Mouse (Mus musculus) kidney, embryonic 16.5 days (tissue): ENCODE measurements around the gene C5ar1. TPM values are rescaled to one million over a fixed set of nuclear protein-coding genes. Genes with fewer than 3 reads are reported as not detected.
A peak's percentile ranks its signal among the peaks of the same experiment; 100 is the strongest.
"Not testable (repeated sequence)": the region's sequence is repeated elsewhere in the genome, so short reads cannot be mapped to it uniquely, and the experiment has no call there.

Experiments used
- ATAC-seq: fragments of 200-750 bp; cut with Nextera tagmentation; 2 replicates; pipeline ENCODE4 v1.8.0; 2017; ENCODE audit warnings: moderate TSS enrichment; ENCODE audit not compliant: low FRiP score, low TSS enrichment
- H3K27ac ChIP-seq: fragments of 300-500 bp; sonication (generic); 2 replicates; pipeline ENCODE4 v1.5.1; 2014; ENCODE audit warnings: low read length
- H3K27me3 ChIP-seq: fragments of 300-500 bp; sonication (generic); 2 replicates; pipeline ENCODE4 v1.6.1; 2014; ENCODE audit warnings: low read length, control low read depth, mixed read lengths; ENCODE audit not compliant: insufficient read depth
- H3K36me3 ChIP-seq: fragments of 300-500 bp; sonication (generic); 2 replicates; pipeline ENCODE4 v1.6.1; 2014; ENCODE audit warnings: low read length, control low read depth, mixed read lengths; ENCODE audit not compliant: insufficient read depth
- H3K4me1 ChIP-seq: fragments of 300-500 bp; sonication (generic); 2 replicates; pipeline ENCODE4 v1.6.1; 2014; ENCODE audit warnings: low read length, control low read depth, mixed read lengths; ENCODE audit not compliant: insufficient read depth
- H3K4me2 ChIP-seq: fragments of 300-500 bp; sonication (generic); replicated peaks from 2 replicates; pipeline ENCODE4 v1.6.1; 2014; ENCODE audit warnings: low read depth, low read length
- H3K4me3 ChIP-seq: fragments of 300-500 bp; sonication (generic); 2 replicates; pipeline ENCODE4 v1.5.1; 2014; ENCODE audit warnings: mild to moderate bottlenecking, low read length
- H3K9ac ChIP-seq: fragments of 300-500 bp; sonication (generic); replicated peaks from 2 replicates; pipeline ENCODE4 v1.6.1; 2014; ENCODE audit warnings: low read length
- H3K9me3 ChIP-seq: fragments of 300-500 bp; sonication (generic); 2 replicates; pipeline ENCODE4 v1.6.1; 2016; ENCODE audit warnings: low read length, control low read depth
- WGBS: fragments of 180-500 bp; shearing (Covaris S2); extraction: QIAGEN DNeasy Blood & Tissue Kit; methylation state at CpG from one replicate; pipeline ENCODE4 v1.1.7; 2014; 5-methylcytosine and 5-hydroxymethylcytosine counted together
- polyA plus RNA-seq: library from polyadenylated mRNA; unstranded; fragments of >200 nt; fragmentation: Nextera tagmentation; extraction: Ambion mirVana; gene quantifications from 2 replicates; pipeline ENCODE4 v1.2.1, GENCODE M21; 2015

The C5ar1 gene
- polyA plus RNA-seq, 1 experiment from 2014 or later = 2.7 TPM

DNA sequence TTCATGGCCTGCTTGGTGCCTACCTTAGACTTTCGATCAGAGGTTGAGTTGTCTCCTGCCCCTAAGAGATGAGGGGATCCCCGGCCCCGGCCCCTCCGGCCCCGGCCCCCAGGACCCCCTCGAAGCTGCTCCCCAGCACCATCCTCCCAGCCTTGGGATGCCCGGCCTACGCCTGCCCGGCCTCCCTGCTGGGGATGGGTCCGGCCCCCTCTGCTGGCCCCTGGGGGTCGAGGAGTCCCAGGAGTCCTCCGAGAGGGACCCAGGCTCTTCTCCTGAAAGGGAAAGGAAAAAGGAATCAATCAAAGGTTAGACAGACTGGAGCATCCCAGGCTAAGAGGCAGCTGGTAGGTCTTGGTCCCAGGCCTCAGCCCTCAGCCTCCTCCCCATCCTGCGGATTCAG lies 23.0 kb upstream of the C5ar1 start:
- H3K27me3 ChIP-seq = no peaks in the 10 kb centered on the region
- H3K9ac ChIP-seq = no peak overlapping the region
- no peak overlapping the region for H3K27ac ChIP-seq
- peaks cover 11% of the 10 kb centered on the region; the same call in 1 of the 2 replicates for H3K4me1 ChIP-seq
- ATAC-seq = no peak
- peaks cover 47% of the 10 kb centered on the region for H3K36me3 ChIP-seq
- WGBS = 92% methylated on average over 13 of the region's 13 CpGs
- no peak overlapping the region for H3K4me2 ChIP-seq
- H3K4me3 ChIP-seq = no peak overlapping the region
- H3K9me3 ChIP-seq = no peaks in the 10 kb centered on the region

DNA sequence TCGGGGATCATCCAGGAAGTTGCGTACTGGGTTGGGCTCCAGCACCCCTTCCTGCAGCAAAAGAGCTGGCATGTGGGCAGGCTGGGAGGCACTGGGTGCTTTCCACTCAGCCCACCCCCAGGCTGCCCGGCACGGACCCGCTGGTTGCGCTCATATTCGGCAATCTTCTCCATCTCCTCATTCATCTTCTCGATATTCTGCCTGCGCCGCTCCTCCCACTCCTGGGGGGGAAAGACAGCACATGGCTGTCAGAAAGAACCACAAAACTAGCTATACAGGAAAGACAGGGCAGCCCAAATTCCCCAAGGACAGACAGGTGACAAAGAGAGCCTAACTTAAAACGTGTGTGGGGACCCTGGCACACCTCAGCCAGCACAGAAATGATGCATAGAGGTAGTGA lies 21.4 kb upstream of the C5ar1 start:
- peaks cover 11% of the 10 kb centered on the region; the same call in 1 of the 2 replicates for H3K4me1 ChIP-seq
- no peak overlapping the region for H3K4me2 ChIP-seq
- H3K27me3 ChIP-seq = no peaks in the 10 kb centered on the region
- ATAC-seq = no peak
- H3K9ac ChIP-seq = no peak overlapping the region
- no peak overlapping the region for H3K27ac ChIP-seq
- H3K36me3 ChIP-seq = peaks cover 54% of the 10 kb centered on the region
- H3K9me3 ChIP-seq = no peaks in the 10 kb centered on the region
- H3K4me3 ChIP-seq = no peak overlapping the region
- 92% methylated on average over 11 of the region's 11 CpGs for WGBS

DNA sequence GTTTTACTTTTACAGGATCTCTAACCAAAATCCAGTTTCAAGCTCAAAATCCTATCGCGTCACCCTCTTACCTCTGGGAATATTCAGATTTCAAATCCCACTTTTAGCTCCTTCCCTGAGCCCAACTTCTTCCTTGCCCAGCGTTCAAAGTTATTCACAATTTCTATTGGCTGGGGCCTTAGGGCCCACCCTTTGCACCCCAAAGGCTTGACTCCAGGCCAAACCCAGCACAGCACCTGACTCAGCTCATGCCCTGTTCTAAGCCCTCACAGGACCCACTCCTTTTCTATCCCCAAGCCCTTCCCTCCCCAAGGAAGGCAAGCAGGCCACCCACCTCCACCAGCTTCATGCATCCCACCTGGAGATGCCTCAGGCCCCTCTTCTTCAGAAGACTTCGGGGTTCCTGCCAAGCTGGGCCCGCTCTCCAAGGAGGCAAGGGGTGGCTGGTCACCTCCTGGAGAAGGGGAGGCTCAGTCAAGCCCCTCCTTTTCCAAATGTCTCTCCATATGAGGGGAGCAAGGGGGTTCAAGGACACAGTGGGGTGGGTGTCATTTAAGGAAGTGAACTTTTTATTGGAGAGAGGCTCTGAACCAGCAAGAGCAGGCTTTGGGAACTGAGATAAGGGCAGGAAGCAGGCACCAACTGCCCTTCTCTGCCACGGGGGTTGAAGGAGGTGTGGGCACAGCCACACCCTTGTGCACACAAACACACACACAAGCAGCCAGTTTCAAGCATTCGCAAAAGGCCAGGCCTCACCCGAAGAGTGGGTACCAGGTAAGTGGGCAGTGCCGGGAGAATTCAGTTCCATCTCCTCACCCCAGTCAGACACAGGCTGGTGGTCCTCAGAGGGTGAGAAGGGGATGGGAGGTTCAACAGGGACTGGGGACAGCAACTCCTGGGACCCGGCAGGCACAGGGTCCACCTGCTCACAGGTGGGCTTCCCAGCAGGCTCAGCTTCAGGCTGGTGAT lies 15.9 kb upstream of the C5ar1 start:
- Histone ChIP-seq H3K27ac (no peak overlapping the region), H3K4me1 (peaks cover 19% of the 10 kb centered on the region), H3K9me3 (no peaks in the 10 kb centered on the region), H3K9ac (peak overlapping the region; percentile 87; the same call in 1 of the 2 replicates), H3K27me3 (no peaks in the 10 kb centered on the region), H3K4me2 (no peak overlapping the region), H3K36me3 (peaks cover 25% of the 10 kb centered on the region), H3K4me3 (no peak overlapping the region)
- 82% methylated on average over 10 of the region's 10 CpGs for WGBS
- no peak for ATAC-seq

DNA sequence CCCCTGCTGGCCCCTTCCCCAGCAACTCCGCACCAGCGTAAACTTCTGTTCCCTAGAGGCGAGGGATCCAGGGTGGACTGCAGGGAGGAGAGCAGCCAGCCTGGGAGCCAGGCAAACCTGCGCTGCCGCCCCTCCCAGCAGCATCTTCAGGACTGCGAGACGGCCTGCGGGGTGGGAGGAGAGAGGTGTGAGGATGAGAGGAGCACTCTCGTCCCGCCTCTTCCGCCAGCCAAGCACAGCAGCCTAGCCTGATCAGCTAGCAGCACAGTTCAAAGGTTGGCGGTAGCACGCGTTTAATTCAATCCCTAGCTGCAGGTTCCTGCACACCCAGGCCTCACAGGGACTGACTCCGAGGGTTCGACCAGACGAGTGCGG lies 14.4 kb upstream of the C5ar1 start:
- Histone ChIP-seq H3K9ac (peak overlapping the region; percentile 87), H3K36me3 (peaks cover 21% of the 10 kb centered on the region), H3K4me3 (peak overlapping the region; percentile 78), H3K4me1 (peaks cover 19% of the 10 kb centered on the region), H3K9me3 (no peaks in the 10 kb centered on the region), H3K27me3 (no peaks in the 10 kb centered on the region), H3K27ac (peak overlapping the region; percentile 92), H3K4me2 (peak overlapping the region; percentile 73)
- ATAC-seq = peak; percentile 86
- 2% methylated on average over 18 of the region's 18 CpGs for WGBS

DNA sequence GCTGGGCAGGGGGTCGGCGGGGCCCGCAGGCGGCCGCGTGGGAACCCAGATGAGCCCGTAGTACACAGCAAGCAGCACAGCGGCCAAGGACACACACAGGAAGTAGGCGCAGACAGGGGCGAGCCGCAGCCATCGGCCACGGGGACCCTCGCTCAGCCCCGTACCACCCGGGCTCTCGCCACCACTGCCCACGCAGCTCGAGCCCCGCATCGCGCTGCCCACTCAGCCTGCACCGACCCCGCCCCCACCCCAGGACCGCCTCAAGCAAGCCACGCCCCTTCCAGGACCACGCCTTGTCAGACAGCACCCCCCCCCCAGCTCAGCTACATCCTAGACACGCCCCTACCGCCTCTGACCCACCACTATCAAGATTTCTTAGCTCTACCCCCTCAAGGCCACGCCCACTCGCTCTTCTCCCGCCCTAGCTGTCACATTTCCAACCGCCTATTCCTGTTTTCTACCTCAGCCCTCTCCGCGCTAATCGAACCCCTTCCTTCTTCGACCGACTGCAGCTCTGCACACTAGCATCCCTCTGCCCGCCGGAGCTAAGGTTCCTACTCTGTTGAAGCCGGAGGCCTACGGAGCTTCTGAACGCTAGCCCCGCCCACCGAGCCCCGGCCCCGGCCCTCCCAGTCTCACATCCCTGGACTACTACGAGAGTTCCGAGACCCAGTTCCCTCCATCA lies 13.9 kb upstream of the C5ar1 start, which contains the start of gene Inafm1:
Gene Inafm1 (minus strand): TSS at position 537 of the 685 bp plus-strand sequence.
- Histone ChIP-seq H3K9ac (peak within 1 kb of the TSS; percentile 87), H3K27me3 (no peaks in the 10 kb centered on the region), H3K27ac (peak within 1 kb of the TSS; percentile 92), H3K4me1 (peaks cover 19% of the 10 kb centered on the region), H3K36me3 (peaks cover 18% of the 10 kb centered on the region), H3K9me3 (no peaks in the 10 kb centered on the region), H3K4me3 (peak within 1 kb of the TSS; percentile 78), H3K4me2 (peak within 1 kb of the TSS; percentile 73)
- WGBS = under 1% methylated on average over 46 of the region's 49 CpGs
- peak; percentile 82 for ATAC-seq

DNA sequence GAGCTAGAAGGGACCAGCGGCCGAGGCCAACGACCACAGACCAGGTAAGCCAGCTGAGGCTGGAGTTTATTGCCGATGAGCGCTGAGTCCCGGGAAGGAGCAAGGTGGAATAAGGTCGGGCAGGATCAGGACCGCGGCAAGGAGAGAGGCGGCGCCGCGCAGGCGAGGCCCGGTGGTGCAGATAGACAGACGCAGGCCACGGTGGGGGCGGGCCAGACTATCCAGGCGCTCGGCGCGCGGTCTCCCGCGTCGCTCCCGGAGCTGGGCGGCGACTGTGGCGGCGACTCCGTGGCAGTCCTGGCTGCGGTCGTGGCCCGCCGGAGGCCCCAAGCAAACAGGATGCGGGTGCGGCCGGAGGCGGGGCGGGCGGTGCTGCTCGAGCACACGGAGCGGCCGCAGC lies 13.3 kb upstream of the C5ar1 start:
- H3K27me3 ChIP-seq = no peaks in the 10 kb centered on the region
- peak overlapping the region; percentile 73 for H3K4me2 ChIP-seq
- H3K9me3 ChIP-seq = no peaks in the 10 kb centered on the region
- peak overlapping the region; percentile 87 for H3K9ac ChIP-seq
- peaks cover 14% of the 10 kb centered on the region for H3K36me3 ChIP-seq
- H3K4me1 ChIP-seq = peaks cover 19% of the 10 kb centered on the region
- H3K27ac ChIP-seq = peak overlapping the region; percentile 92
- under 1% methylated on average over 45 of the region's 46 CpGs for WGBS
- ATAC-seq = peak; percentile 79
- peak overlapping the region; percentile 78 for H3K4me3 ChIP-seq

DNA sequence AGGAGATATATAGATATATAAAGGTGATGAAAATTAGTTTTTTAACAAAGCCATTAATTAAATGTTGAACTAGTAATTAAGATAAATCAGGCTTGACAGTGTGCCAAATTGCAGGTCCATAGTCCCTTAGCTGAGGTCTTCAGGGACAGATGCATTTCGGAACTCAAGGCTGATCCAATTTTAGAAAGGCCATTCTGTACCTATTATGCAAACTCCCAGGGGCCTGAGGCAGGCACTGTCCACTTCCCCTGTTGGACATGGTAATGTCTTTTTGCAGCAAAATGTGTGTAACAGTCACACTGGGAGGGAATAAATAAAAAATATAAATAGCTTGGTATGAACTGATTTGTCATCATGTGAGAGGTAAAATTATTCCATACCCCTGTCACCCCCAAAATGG lies 11.8 kb upstream of the C5ar1 start:
- Histone ChIP-seq H3K4me2 (no peak overlapping the region), H3K4me3 (no peak overlapping the region), H3K27me3 (no peaks in the 10 kb centered on the region), H3K36me3 (peaks cover 11% of the 10 kb centered on the region), H3K4me1 (peaks cover 19% of the 10 kb centered on the region), H3K9me3 (no peaks in the 10 kb centered on the region), H3K9ac (no peak overlapping the region), H3K27ac (no peak overlapping the region)
- 71% methylated on average over 1 of the region's 1 CpGs for WGBS
- ATAC-seq = no peak

DNA sequence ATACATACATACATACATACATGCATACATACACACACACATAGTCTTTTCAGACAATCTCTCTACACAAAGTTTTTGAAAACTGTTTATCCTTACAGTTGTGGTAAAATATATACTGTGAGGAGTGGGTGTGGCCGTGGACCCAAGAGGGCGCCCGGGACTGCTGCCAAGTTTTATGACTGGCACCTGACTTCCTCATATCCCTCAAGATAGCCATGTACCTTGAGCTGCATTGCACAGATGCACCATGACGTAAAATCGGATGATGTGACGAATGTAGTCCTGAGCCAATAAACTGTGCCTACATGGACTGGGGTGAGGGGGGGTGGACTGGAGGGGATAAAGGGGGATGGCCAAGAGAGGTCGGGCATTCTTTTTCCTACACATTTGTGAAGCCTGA lies 7.3 kb upstream of the C5ar1 start:
- H3K9ac ChIP-seq, H3K4me1 ChIP-seq, ATAC-seq, H3K27ac ChIP-seq, H3K36me3 ChIP-seq, H3K4me3 ChIP-seq, H3K9me3 ChIP-seq, H3K4me2 ChIP-seq, H3K27me3 ChIP-seq: not testable (repeated sequence)
- WGBS = 87% methylated on average over 7 of the region's 7 CpGs

DNA sequence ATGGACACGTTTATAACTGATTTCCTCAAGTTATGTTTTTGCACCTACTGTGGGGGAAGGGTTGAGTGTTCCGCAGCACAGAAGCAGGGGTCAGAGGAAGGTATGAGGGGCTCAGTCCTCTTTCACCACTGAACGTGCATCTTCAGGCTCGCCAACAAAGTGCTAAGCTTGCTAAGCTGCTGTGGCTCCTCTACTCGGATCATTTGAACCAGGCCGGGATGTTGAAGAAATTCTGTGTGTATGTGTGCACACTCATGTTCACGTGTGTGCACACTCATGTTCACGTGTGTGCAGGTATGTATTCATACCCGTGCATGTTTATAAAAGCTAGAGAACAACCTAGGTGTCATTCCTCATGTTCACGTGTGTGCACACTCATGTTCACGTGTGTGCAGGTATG lies 6.5 kb upstream of the C5ar1 start:
- Histone ChIP-seq H3K9ac (no peak overlapping the region), H3K27ac (no peak overlapping the region), H3K9me3 (peaks cover 7% of the 10 kb centered on the region; the same call in 1 of the 2 replicates), H3K4me3 (no peak overlapping the region), H3K36me3 (no peaks in the 10 kb centered on the region), H3K4me2 (no peak overlapping the region), H3K27me3 (no peaks in the 10 kb centered on the region), H3K4me1 (no peaks in the 10 kb centered on the region)
- no peak for ATAC-seq
- whole genome bisulfite sequencing = 87% methylated on average over 11 of the region's 11 CpGs
